Mouse (Mus musculus) bone marrow macrophage, adult 2 months (primary cell): ENCODE results near the gene Ranbp3.
A peak's percentile ranks its signal among the peaks of the same experiment; 100 is the strongest.

Source experiments
- CTCF ChIP-seq: IDR thresholded peaks from 2 replicates; pipeline ENCODE4 v1.5.1; 2012; ENCODE audit warnings: low read depth, mild to moderate bottlenecking, low read length, moderate library complexity
- POLR2A ChIP-seq: IDR thresholded peaks from 2 replicates; pipeline ENCODE4 v1.6.1; 2012; ENCODE audit warnings: mild to moderate bottlenecking, low read depth, low read length, borderline replicate concordance

DNA sequence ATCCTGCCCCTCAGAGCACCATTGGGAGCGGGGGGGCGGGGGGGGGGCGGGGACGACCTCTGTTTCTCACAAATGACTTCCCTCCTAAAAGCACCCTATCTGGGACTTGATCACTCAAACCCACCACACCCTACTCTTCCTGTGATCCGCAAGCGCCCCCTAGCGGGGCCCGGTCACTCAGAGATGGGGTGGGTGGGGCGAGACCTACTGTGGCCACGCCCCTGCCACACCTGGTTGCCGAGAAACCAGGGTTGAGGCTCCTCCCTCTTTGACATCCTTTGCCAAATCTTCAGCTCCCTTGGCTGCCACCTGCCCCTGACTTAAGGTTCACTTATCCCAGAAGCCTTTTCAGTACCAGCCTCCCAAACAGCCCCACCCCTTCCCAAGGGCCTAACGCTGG is 85.0 kb downstream of the Ranbp3 start:
- TF ChIP-seq POLR2A (no peak), CTCF (peak; percentile 65)
